Mouse (Mus musculus): ENCODE measurements around the gene Slit3. TPM values are rescaled to one million over a fixed set of nuclear protein-coding genes. Genes with fewer than 3 reads are reported as not detected.
A peak's percentile ranks its signal among the peaks of the same experiment; 100 is the strongest.

The Slit3 gene
- polyA plus RNA-seq, 1 experiment from 2014 or later, result 21.9 TPM

GRCm38 (mm10) chr11:35288056-35288455 is 167.0 kb downstream of the Slit3 start:
- no peaks in the 10 kb centered on the region for H3K27me3 ChIP-seq (ENCODE audit: low read depth, poor library complexity, severe bottlenecking)
- H3K36me3 ChIP-seq, result peaks cover 11% of the 10 kb centered on the region
- DNase-seq (ENCODE audit: low spot score), result no peak
- no peak overlapping the region for H3K4me3 ChIP-seq
- whole genome bisulfite sequencing, result 95% methylated on average over 7 of the region's 7 CpGs
- H3K27ac ChIP-seq, result 0 out of 2 replicates have a peak overlapping the region, but pooled peaks have one; percentile 53
- H3K9me3 ChIP-seq (replicated peaks), result no peaks in the 10 kb centered on the region
- H3K4me1 ChIP-seq, result peaks cover 38% of the 10 kb centered on the region

GRCm38 (mm10) chr11:35288761-35289278 is 167.8 kb downstream of the Slit3 start:
- H3K4me1 ChIP-seq, result peaks cover 38% of the 10 kb centered on the region
- H3K9me3 ChIP-seq (replicated peaks), result no peaks in the 10 kb centered on the region
- H3K27me3 ChIP-seq (ENCODE audit: low read depth, poor library complexity, severe bottlenecking), result no peaks in the 10 kb centered on the region
- 80% methylated on average over 14 of the region's 14 CpGs for WGBS
- no peak for DNase-seq (ENCODE audit: low spot score)
- H3K36me3 ChIP-seq, result peaks cover 11% of the 10 kb centered on the region
- no peak overlapping the region for H3K4me3 ChIP-seq
- peak overlapping the region; percentile 53 for H3K27ac ChIP-seq

- Histone ChIP-seq H3K36me3 (peaks cover 7% of the 10 kb centered on the region), H3K27ac (no peak overlapping the region), H3K27me3 (ENCODE audit: low read depth, poor library complexity, severe bottlenecking) (no peaks in the 10 kb centered on the region), H3K9me3 (replicated peaks) (no peaks in the 10 kb centered on the region), H3K4me1 (peaks cover 57% of the 10 kb centered on the region), H3K4me3 (no peak overlapping the region)
- no peak for DNase-seq (ENCODE audit: low spot score)
- 83% methylated on average over 8 of the region's 8 CpGs for WGBS
Measured at GRCm38 (mm10) chr11:35292228-35292747, 171.3 kb downstream of the Slit3 start.

GRCm38 (mm10) chr11:35293197-35293596 is 172.2 kb downstream of the Slit3 start:
- no peak for DNase-seq (ENCODE audit: low spot score)
- Histone ChIP-seq H3K9me3 (replicated peaks) (no peaks in the 10 kb centered on the region), H3K27me3 (ENCODE audit: low read depth, poor library complexity, severe bottlenecking) (no peaks in the 10 kb centered on the region), H3K27ac (no peak overlapping the region), H3K4me3 (no peak overlapping the region), H3K4me1 (peaks cover 55% of the 10 kb centered on the region), H3K36me3 (peaks cover 3% of the 10 kb centered on the region; the same call in 1 of the 2 replicates)
- 84% methylated on average over 5 of the region's 5 CpGs for WGBS

GRCm38 (mm10) chr11:35294670-35295069 is 173.6 kb downstream of the Slit3 start:
- WGBS, result 42% methylated on average over 7 of the region's 7 CpGs
- H3K9me3 ChIP-seq (replicated peaks), result no peaks in the 10 kb centered on the region

GRCm38 (mm10) chr11:35295162-35295799 is 174.3 kb downstream of the Slit3 start:
- no peaks in the 10 kb centered on the region for H3K27me3 ChIP-seq (ENCODE audit: low read depth, poor library complexity, severe bottlenecking)
- no peak overlapping the region for H3K4me3 ChIP-seq
- H3K27ac ChIP-seq, result no peak overlapping the region
- WGBS, result 76% methylated on average over 3 of the region's 3 CpGs
- no peak for DNase-seq (ENCODE audit: low spot score)
- no peaks in the 10 kb centered on the region for H3K9me3 ChIP-seq (replicated peaks)
- H3K4me1 ChIP-seq, result peaks cover 52% of the 10 kb centered on the region
- H3K36me3 ChIP-seq, result peaks cover 3% of the 10 kb centered on the region; the same call in 1 of the 2 replicates

More at GRCm38 (mm10) chr11:35294670-35295069, 173.6 kb downstream of the Slit3 start:
- peaks cover 3% of the 10 kb centered on the region; the same call in 1 of the 2 replicates for H3K36me3 ChIP-seq
- no peak for DNase-seq (ENCODE audit: low spot score)
- H3K4me3 ChIP-seq, result no peak overlapping the region
- peaks cover 47% of the 10 kb centered on the region for H3K4me1 ChIP-seq
- H3K27ac ChIP-seq, result no peak overlapping the region
- no peaks in the 10 kb centered on the region for H3K27me3 ChIP-seq (ENCODE audit: low read depth, poor library complexity, severe bottlenecking)

GRCm38 (mm10) chr11:35296803-35297202 is 175.8 kb downstream of the Slit3 start:
- no peak for DNase-seq (ENCODE audit: low spot score)
- Histone ChIP-seq H3K4me1 (peaks cover 61% of the 10 kb centered on the region), H3K27ac (0 out of 2 replicates have a peak overlapping the region, but pooled peaks have one; percentile 14), H3K9me3 (replicated peaks) (no peaks in the 10 kb centered on the region), H3K27me3 (ENCODE audit: low read depth, poor library complexity, severe bottlenecking) (no peaks in the 10 kb centered on the region), H3K4me3 (no peak overlapping the region), H3K36me3 (no peaks in the 10 kb centered on the region)
- WGBS, result 96% methylated on average over 5 of the region's 5 CpGs

GRCm38 (mm10) chr11:35297319-35297718 is 176.3 kb downstream of the Slit3 start:
- no peak for DNase-seq (ENCODE audit: low spot score)

GRCm38 (mm10) chr11:35298526-35298925 is 177.5 kb downstream of the Slit3 start:
- DNase-seq (ENCODE audit: low spot score), result no peak
- no peaks in the 10 kb centered on the region for H3K36me3 ChIP-seq
- WGBS, result 94% methylated on average over 2 of the region's 2 CpGs
- no peak overlapping the region for H3K4me3 ChIP-seq
- H3K27ac ChIP-seq, result no peak overlapping the region
- H3K9me3 ChIP-seq (replicated peaks), result no peaks in the 10 kb centered on the region
- H3K27me3 ChIP-seq (ENCODE audit: low read depth, poor library complexity, severe bottlenecking), result no peaks in the 10 kb centered on the region
- peaks cover 48% of the 10 kb centered on the region for H3K4me1 ChIP-seq

More at GRCm38 (mm10) chr11:35297319-35297718, 176.3 kb downstream of the Slit3 start:
- peaks cover 58% of the 10 kb centered on the region for H3K4me1 ChIP-seq
- H3K27ac ChIP-seq, result no peak overlapping the region
- H3K27me3 ChIP-seq (ENCODE audit: low read depth, poor library complexity, severe bottlenecking), result no peaks in the 10 kb centered on the region
- H3K4me3 ChIP-seq, result no peak overlapping the region
- H3K36me3 ChIP-seq, result no peaks in the 10 kb centered on the region
- H3K9me3 ChIP-seq (replicated peaks), result no peaks in the 10 kb centered on the region
- 81% methylated on average over 5 of the region's 5 CpGs for WGBS

GRCm38 (mm10) chr11:35299857-35300375 is 178.9 kb downstream of the Slit3 start:
- Histone ChIP-seq H3K4me3 (no peak overlapping the region), H3K27ac (peak overlapping the region; percentile 26; the same call in 1 of the 2 replicates), H3K36me3 (no peaks in the 10 kb centered on the region), H3K4me1 (peaks cover 34% of the 10 kb centered on the region), H3K27me3 (ENCODE audit: low read depth, poor library complexity, severe bottlenecking) (no peaks in the 10 kb centered on the region), H3K9me3 (replicated peaks) (no peaks in the 10 kb centered on the region)
- WGBS, result 80% methylated on average over 7 of the region's 7 CpGs
- DNase-seq (ENCODE audit: low spot score), result no peak

- WGBS, result 91% methylated on average over 5 of the region's 5 CpGs
- Histone ChIP-seq H3K36me3 (peaks cover 9% of the 10 kb centered on the region; the same call in 1 of the 2 replicates), H3K27ac (no peak overlapping the region), H3K4me1 (peaks cover 40% of the 10 kb centered on the region), H3K27me3 (ENCODE audit: low read depth, poor library complexity, severe bottlenecking) (no peaks in the 10 kb centered on the region), H3K9me3 (replicated peaks) (no peaks in the 10 kb centered on the region), H3K4me3 (no peak overlapping the region)
- no peak for DNase-seq (ENCODE audit: low spot score)
Measured at GRCm38 (mm10) chr11:35302272-35302671, 181.2 kb downstream of the Slit3 start.

GRCm38 (mm10) chr11:35304216-35304975 is 183.4 kb downstream of the Slit3 start:
- no peaks in the 10 kb centered on the region for H3K9me3 ChIP-seq (replicated peaks)
- WGBS, result 88% methylated on average over 8 of the region's 8 CpGs
- no peak for DNase-seq (ENCODE audit: low spot score)
- peaks cover 41% of the 10 kb centered on the region for H3K4me1 ChIP-seq
- H3K27me3 ChIP-seq (ENCODE audit: low read depth, poor library complexity, severe bottlenecking), result no peaks in the 10 kb centered on the region
- H3K4me3 ChIP-seq, result no peak overlapping the region
- H3K27ac ChIP-seq, result no peak overlapping the region
- H3K36me3 ChIP-seq, result peaks cover 23% of the 10 kb centered on the region
